Mouse (Mus musculus) lung, postnatal 0 days (tissue): ENCODE results near the gene Plin4.

Experiments
- CTCF ChIP-seq: IDR thresholded peaks from 2 replicates; pipeline ENCODE4 v1.5.1; 2016; ENCODE audit warnings: antibody characterized with exemption, mild to moderate bottlenecking
- EP300 ChIP-seq: IDR thresholded peaks from 2 replicates; pipeline ENCODE4 v1.6.1; 2016; ENCODE audit warnings: antibody characterized with exemption, mild to moderate bottlenecking, control low read depth

GRCm38 (mm10) chr17:56123681-56124340 lies 14.2 kb upstream of the Plin4 start:
- TF ChIP-seq EP300 (no peak), CTCF (no peak)
